Mouse (Mus musculus): Measurements from ENCODE around the gene Wscd1.
"Not testable (repeated sequence)": the region's sequence is repeated elsewhere in the genome, so short reads cannot be mapped to it uniquely, and the experiment has no call there.

The Wscd1 gene

DNA sequence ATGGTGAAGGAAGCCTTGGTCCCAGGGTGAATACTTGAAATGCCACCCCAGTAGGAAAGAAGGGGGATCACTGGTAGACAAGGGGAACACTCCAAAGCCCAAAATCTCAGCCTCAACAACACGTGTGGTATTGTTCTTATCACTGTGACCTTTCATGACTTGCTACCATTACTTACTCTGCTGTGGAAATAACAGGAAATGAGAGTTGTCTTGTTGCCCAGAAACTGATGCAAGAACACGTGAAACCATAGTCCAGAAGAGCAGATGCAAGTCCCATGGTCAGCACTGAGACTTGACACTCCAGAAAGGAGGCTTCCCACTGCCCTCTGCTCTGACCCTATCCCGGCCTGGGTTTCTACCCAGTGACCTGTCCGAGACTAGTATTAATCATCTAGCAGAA lies 67.6 kb downstream of the Wscd1 start:
- 0 out of 2 replicates have a peak, but pooled peaks cover 4% of the 10 kb centered on the region for H3K27me3 ChIP-seq (ENCODE audit: insufficient read depth, low read length)
- TF ChIP-seq POU5F1 (IDR thresholded peaks at IDR 0.05; ENCODE audit: borderline replicate concordance, low read length), result no peak
- no peak for TF ChIP-seq CTCF (conservative IDR thresholded peaks at IDR 0.05; ENCODE audit: low read length)
- TF ChIP-seq NANOG (IDR thresholded peaks at IDR 0.05; ENCODE audit: borderline replicate concordance, low read length), result no peak
- peaks cover 12% of the 10 kb centered on the region for H3K4me1 ChIP-seq (replicated peaks; ENCODE audit: low read depth, low read length)
- H3K36me3 ChIP-seq (ENCODE audit: insufficient read depth, low read length), result no peaks in the 10 kb centered on the region
- H3K4me3 ChIP-seq (replicated peaks; ENCODE audit: low read length), result no peak overlapping the region
- no peaks in the 10 kb centered on the region for H3K9me3 ChIP-seq (ENCODE audit: low read length)

DNA sequence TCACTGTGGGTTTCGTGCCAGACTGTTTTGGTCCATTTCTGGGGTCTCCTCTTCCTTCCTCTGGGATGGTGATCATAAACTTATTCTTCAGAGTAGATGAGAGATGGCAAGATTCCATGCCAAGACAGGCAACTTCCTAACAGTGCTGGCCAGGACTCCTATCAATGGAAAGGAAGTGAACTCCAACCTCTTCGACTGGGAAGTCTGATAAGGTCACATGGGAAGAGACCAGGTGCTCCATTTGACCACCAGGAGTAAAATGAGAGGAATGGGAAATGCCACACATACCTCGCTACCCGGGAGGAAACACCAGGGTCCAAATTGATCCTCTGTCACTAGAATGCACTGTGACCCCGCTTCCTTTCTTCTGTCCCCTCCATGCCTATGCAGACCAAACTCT lies 68.4 kb downstream of the Wscd1 start:
- no peak overlapping the region for H3K4me3 ChIP-seq (replicated peaks; ENCODE audit: low read length)
- H3K36me3 ChIP-seq (ENCODE audit: insufficient read depth, low read length), result no peaks in the 10 kb centered on the region
- 0 out of 2 replicates have a peak, but pooled peaks cover 4% of the 10 kb centered on the region for H3K27me3 ChIP-seq (ENCODE audit: insufficient read depth, low read length)
- peaks cover 12% of the 10 kb centered on the region for H3K4me1 ChIP-seq (replicated peaks; ENCODE audit: low read depth, low read length)
- no peak for TF ChIP-seq NANOG (IDR thresholded peaks at IDR 0.05; ENCODE audit: borderline replicate concordance, low read length)
- TF ChIP-seq CTCF (conservative IDR thresholded peaks at IDR 0.05; ENCODE audit: low read length), result no peak
- no peak for TF ChIP-seq POU5F1 (IDR thresholded peaks at IDR 0.05; ENCODE audit: borderline replicate concordance, low read length)
- H3K9me3 ChIP-seq (ENCODE audit: low read length), result no peaks in the 10 kb centered on the region

DNA sequence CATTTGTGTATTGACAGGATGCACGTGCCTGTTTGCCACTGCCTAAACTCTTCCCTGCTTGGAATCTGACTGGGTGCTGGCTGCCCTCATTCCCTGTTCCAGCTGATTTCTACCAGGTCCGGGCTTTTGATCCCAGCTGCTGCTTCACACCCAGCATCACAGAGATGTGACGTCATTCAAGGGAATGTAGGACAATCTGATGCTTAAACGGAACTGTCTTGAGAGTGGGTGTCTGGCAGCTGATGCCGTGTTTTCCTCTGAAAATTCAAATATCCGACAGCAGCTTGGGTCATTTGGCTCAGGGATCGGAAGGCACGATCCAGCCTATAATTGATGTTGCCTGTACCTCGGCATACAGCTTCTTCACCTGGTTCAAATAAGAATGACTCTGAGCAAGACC lies 70.2 kb downstream of the Wscd1 start:
- Histone ChIP-seq H3K27me3 (ENCODE audit: insufficient read depth, low read length) (0 out of 2 replicates have a peak, but pooled peaks cover 4% of the 10 kb centered on the region), H3K36me3 (ENCODE audit: insufficient read depth, low read length) (no peaks in the 10 kb centered on the region), H3K9me3 (ENCODE audit: low read length) (no peaks in the 10 kb centered on the region), H3K4me1 (replicated peaks; ENCODE audit: low read depth, low read length) (peaks cover 12% of the 10 kb centered on the region), H3K4me3 (replicated peaks; ENCODE audit: low read length) (no peak overlapping the region)
- TF ChIP-seq CTCF (conservative IDR thresholded peaks at IDR 0.05; ENCODE audit: low read length) (no peak), POU5F1 (IDR thresholded peaks at IDR 0.05; ENCODE audit: borderline replicate concordance, low read length) (no peak), NANOG (IDR thresholded peaks at IDR 0.05; ENCODE audit: borderline replicate concordance, low read length) (no peak)

DNA sequence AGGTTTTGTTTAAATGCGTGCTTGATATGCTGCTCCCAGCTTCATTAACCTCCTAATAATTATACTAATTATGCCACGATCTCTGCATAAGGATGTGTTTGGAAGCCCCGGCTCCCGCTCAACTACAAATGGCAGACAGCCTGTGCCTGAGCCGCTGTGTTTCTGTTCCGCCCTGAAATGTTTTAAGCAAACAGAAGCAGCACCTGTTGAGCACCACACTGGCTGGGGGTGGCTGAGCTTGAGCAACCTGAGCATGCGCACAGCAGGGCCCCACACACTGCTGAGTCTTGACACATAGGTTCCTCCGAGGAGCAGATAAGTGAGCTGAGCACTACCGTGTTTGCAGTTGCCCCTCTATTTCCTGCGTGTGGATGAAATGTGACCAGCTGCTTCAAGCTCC lies 71.1 kb downstream of the Wscd1 start:
- TF ChIP-seq NANOG (IDR thresholded peaks at IDR 0.05; ENCODE audit: borderline replicate concordance, low read length), result no peak
- TF ChIP-seq CTCF (conservative IDR thresholded peaks at IDR 0.05; ENCODE audit: low read length), result no peak
- TF ChIP-seq POU5F1 (IDR thresholded peaks at IDR 0.05; ENCODE audit: borderline replicate concordance, low read length), result no peak
- peaks cover 12% of the 10 kb centered on the region for H3K4me1 ChIP-seq (replicated peaks; ENCODE audit: low read depth, low read length)
- no peaks in the 10 kb centered on the region for H3K36me3 ChIP-seq (ENCODE audit: insufficient read depth, low read length)
- H3K27me3 ChIP-seq (ENCODE audit: insufficient read depth, low read length), result peaks cover 4% of the 10 kb centered on the region; the same call in 1 of the 2 replicates
- peak overlapping the region; percentile 60 for H3K4me3 ChIP-seq (replicated peaks; ENCODE audit: low read length)
- H3K9me3 ChIP-seq (ENCODE audit: low read length), result no peaks in the 10 kb centered on the region

DNA sequence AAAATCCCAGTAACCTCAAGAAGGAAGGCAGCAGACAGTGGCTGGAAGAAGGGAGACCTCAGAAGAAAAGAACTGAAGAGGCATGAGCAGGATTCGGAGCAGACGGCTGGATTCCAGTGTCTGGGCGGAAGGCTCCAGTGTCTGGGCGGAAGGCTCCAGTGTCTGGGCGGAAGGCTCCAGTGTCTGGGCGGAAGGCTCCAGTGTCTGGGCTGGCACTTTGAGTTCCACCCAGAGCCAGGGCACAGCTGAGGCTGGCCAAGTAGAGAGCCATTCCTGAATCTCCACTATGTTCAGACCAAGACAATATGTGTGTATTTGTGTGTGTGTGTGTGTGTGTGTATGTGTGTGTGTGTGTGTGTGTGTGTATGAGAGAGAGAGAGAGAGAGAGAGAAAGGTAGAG lies 71.8 kb downstream of the Wscd1 start:
- not testable (repeated sequence) for H3K27me3 ChIP-seq (ENCODE audit: insufficient read depth, low read length); H3K9me3 ChIP-seq (ENCODE audit: low read length); H3K36me3 ChIP-seq (ENCODE audit: insufficient read depth, low read length)
- Histone ChIP-seq H3K4me3 (replicated peaks; ENCODE audit: low read length) (peak overlapping the region; percentile 60), H3K4me1 (replicated peaks; ENCODE audit: low read depth, low read length) (peaks cover 12% of the 10 kb centered on the region)

DNA sequence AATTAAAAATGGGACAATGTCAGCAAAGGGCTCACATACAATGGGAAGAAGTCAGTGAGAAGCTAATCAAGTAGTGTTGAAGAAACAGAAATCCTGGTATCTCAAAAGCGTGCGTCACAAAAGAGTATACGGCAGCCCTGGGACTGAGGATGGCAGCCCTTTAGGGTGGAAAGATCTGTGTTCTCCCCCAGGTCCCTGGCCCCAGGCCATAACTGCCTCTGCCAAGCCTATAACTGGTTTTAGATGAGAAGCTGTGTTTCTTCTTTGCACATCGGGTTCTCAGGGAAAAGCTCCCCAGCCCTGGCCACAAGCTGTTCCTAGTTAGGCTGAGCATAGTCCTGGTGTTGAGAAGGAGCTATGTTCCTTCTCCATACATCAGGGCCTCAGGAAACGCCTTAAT lies 72.3 kb downstream of the Wscd1 start:
- Histone ChIP-seq H3K36me3 (ENCODE audit: insufficient read depth, low read length) (no peaks in the 10 kb centered on the region), H3K4me1 (replicated peaks; ENCODE audit: low read depth, low read length) (peaks cover 12% of the 10 kb centered on the region), H3K9me3 (ENCODE audit: low read length) (no peaks in the 10 kb centered on the region), H3K4me3 (replicated peaks; ENCODE audit: low read length) (no peak overlapping the region), H3K27me3 (ENCODE audit: insufficient read depth, low read length) (peaks cover 5% of the 10 kb centered on the region)
- TF ChIP-seq NANOG (IDR thresholded peaks at IDR 0.05; ENCODE audit: borderline replicate concordance, low read length), result no peak
- TF ChIP-seq POU5F1 (IDR thresholded peaks at IDR 0.05; ENCODE audit: borderline replicate concordance, low read length), result no peak
- no peak for TF ChIP-seq CTCF (conservative IDR thresholded peaks at IDR 0.05; ENCODE audit: low read length)

DNA sequence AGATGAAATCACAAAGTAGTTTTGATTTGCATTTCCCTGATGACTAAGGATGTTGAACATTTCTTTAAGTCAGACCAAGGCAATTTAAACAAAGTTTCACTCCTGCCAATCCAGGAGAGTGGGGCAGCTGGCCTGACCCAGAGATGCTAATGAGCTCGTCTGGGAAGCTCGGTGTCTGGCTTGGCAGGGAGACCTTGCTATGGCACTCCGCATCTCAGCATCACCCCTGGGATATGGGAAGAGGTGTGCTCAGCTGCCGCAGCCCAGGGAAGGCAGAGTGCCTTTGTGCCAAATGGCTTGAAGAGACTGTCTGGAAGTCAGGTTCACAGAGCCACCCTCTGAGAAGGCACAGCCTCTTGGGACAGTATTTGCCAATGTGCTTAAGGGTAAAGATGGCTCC lies 75.3 kb downstream of the Wscd1 start:
- Histone ChIP-seq H3K4me3 (replicated peaks; ENCODE audit: low read length) (no peak overlapping the region), H3K4me1 (replicated peaks; ENCODE audit: low read depth, low read length) (peaks cover 12% of the 10 kb centered on the region), H3K9me3 (ENCODE audit: low read length) (no peaks in the 10 kb centered on the region), H3K27me3 (ENCODE audit: insufficient read depth, low read length) (peaks cover 9% of the 10 kb centered on the region), H3K36me3 (ENCODE audit: insufficient read depth, low read length) (no peaks in the 10 kb centered on the region)
- TF ChIP-seq POU5F1 (IDR thresholded peaks at IDR 0.05; ENCODE audit: borderline replicate concordance, low read length), result no peak
- TF ChIP-seq NANOG (IDR thresholded peaks at IDR 0.05; ENCODE audit: borderline replicate concordance, low read length), result no peak
- TF ChIP-seq CTCF (conservative IDR thresholded peaks at IDR 0.05; ENCODE audit: low read length), result no peak

Data from E14TG2a.4 (cell line).